Mouse (Mus musculus) hindbrain, embryonic 15.5 days (tissue): ENCODE measurements around the gene Fam206a. TPM values are rescaled to one million over a fixed set of nuclear protein-coding genes. Genes with fewer than 3 reads are reported as not detected.

Source experiments
- ATAC-seq: fragments of 200-750 bp; cut with Nextera tagmentation; 2 replicates; pipeline ENCODE4 v1.8.0; 2017; ENCODE audit warnings: low read depth, moderate number of reproducible peaks, moderate TSS enrichment; ENCODE audit not compliant: low FRiP score
- H3K27ac ChIP-seq: fragments of 300-500 bp; sonication (generic); replicated peaks from 2 replicates; pipeline ENCODE4 v1.5.1; 2015; ENCODE audit warnings: mild to moderate bottlenecking, inconsistent platforms
- H3K27me3 ChIP-seq: fragments of 300-500 bp; sonication (generic); 2 replicates; pipeline ENCODE4 v1.6.1; 2015; ENCODE audit warnings: control low read depth, inconsistent platforms
- H3K36me3 ChIP-seq: fragments of 300-500 bp; sonication (generic); 2 replicates; pipeline ENCODE4 v1.6.1; 2015; ENCODE audit warnings: control low read depth, inconsistent platforms
- H3K4me1 ChIP-seq: fragments of 300-500 bp; sonication (generic); replicated peaks from 2 replicates; pipeline ENCODE4 v1.6.1; 2015; ENCODE audit warnings: control low read depth, inconsistent platforms
- H3K4me2 ChIP-seq: fragments of 300-500 bp; sonication (generic); 2 replicates; pipeline ENCODE4 v1.6.1; 2015; ENCODE audit warnings: moderate library complexity, mild to moderate bottlenecking, inconsistent platforms
- H3K4me3 ChIP-seq: fragments of 300-500 bp; sonication (generic); 2 replicates; pipeline ENCODE4 v1.5.1; 2015; ENCODE audit warnings: mild to moderate bottlenecking, inconsistent platforms
- H3K9ac ChIP-seq: fragments of 300-500 bp; sonication (generic); 2 replicates; pipeline ENCODE4 v1.6.1; 2015; ENCODE audit warnings: inconsistent platforms
- H3K9me3 ChIP-seq: fragments of 300-500 bp; sonication (generic); 2 replicates; pipeline ENCODE4 v1.6.1; 2016; ENCODE audit warnings: control low read depth, inconsistent platforms
- WGBS: fragments of 180-500 bp; shearing (Covaris S2); methylation state at CpG from one replicate; pipeline ENCODE4 v1.1.7; 2015; 5-methylcytosine and 5-hydroxymethylcytosine counted together
- polyA plus RNA-seq: library from polyadenylated mRNA; unstranded; fragments of >200 nt; fragmentation: Nextera tagmentation; extraction: Ambion mirVana; gene quantifications from 2 replicates; pipeline ENCODE4 v1.2.1, GENCODE M21; 2015

Gene Fam206a
- polyA plus RNA-seq, result 15.6 and 16.0 TPM in 2 replicates

- Histone ChIP-seq H3K4me1 (peaks cover 28% of the 10 kb centered on the region), H3K27me3 (no peaks in the 10 kb centered on the region), H3K9me3 (no peaks in the 10 kb centered on the region), H3K4me3 (peak within 1 kb of the TSS; percentile 92), H3K4me2 (peak within 1 kb of the TSS; percentile 71), H3K27ac (peak within 1 kb of the TSS; percentile 95), H3K9ac (peak within 1 kb of the TSS; percentile 88), H3K36me3 (peaks cover 41% of the 10 kb centered on the region)
- peak; percentile 98 for ATAC-seq
- WGBS, result under 1% methylated on average over 72 of the region's 72 CpGs
Observed at GRCm38 (mm10) chr4:56801907-56802668, at the start of gene Fam206a, which contains the start of gene Elp1. Gene Fam206a (plus strand): TSS chr4:56802345. Gene Elp1 (minus strand): TSS chr4:56802331.

GRCm38 (mm10) chr4:56756021-56756420, 46.1 kb upstream of the Fam206a start:
- Histone ChIP-seq H3K27ac (no peak overlapping the region), H3K27me3 (no peaks in the 10 kb centered on the region), H3K36me3 (peaks cover 88% of the 10 kb centered on the region), H3K4me1 (no peaks in the 10 kb centered on the region), H3K4me3 (no peak overlapping the region), H3K9me3 (no peaks in the 10 kb centered on the region), H3K4me2 (no peak overlapping the region), H3K9ac (no peak overlapping the region)
- 95% methylated on average over 5 of the region's 5 CpGs for WGBS
- no peak for ATAC-seq

GRCm38 (mm10) chr4:56756966-56757600, 45.1 kb upstream of the Fam206a start:
- H3K4me1 ChIP-seq, result no peaks in the 10 kb centered on the region
- no peak overlapping the region for H3K4me3 ChIP-seq
- no peaks in the 10 kb centered on the region for H3K27me3 ChIP-seq
- no peak overlapping the region for H3K4me2 ChIP-seq
- ATAC-seq, result no peak
- no peak overlapping the region for H3K9ac ChIP-seq
- peaks cover 80% of the 10 kb centered on the region for H3K36me3 ChIP-seq
- no peaks in the 10 kb centered on the region for H3K9me3 ChIP-seq
- no peak overlapping the region for H3K27ac ChIP-seq
- 94% methylated on average over 10 of the region's 10 CpGs for WGBS

GRCm38 (mm10) chr4:56757693-56758092, 44.5 kb upstream of the Fam206a start:
- Histone ChIP-seq H3K9me3 (no peaks in the 10 kb centered on the region), H3K4me1 (no peaks in the 10 kb centered on the region), H3K27ac (no peak overlapping the region), H3K4me3 (no peak overlapping the region), H3K36me3 (peaks cover 81% of the 10 kb centered on the region), H3K27me3 (no peaks in the 10 kb centered on the region), H3K9ac (no peak overlapping the region), H3K4me2 (no peak overlapping the region)
- no peak for ATAC-seq
- 93% methylated on average over 1 of the region's 1 CpGs for WGBS

GRCm38 (mm10) chr4:56767861-56768284, 34.3 kb upstream of the Fam206a start:
- Histone ChIP-seq H3K9me3 (no peaks in the 10 kb centered on the region), H3K4me1 (no peaks in the 10 kb centered on the region), H3K4me2 (no peak overlapping the region), H3K27ac (no peak overlapping the region), H3K9ac (no peak overlapping the region), H3K4me3 (no peak overlapping the region), H3K36me3 (peaks cover 78% of the 10 kb centered on the region), H3K27me3 (no peaks in the 10 kb centered on the region)
- ATAC-seq, result no peak
- 74% methylated on average over 5 of the region's 5 CpGs for WGBS

- Histone ChIP-seq H3K9me3 (no peaks in the 10 kb centered on the region), H3K9ac (no peak overlapping the region), H3K4me2 (no peak overlapping the region), H3K36me3 (peaks cover 84% of the 10 kb centered on the region), H3K4me3 (no peak overlapping the region), H3K27ac (no peak overlapping the region), H3K27me3 (no peaks in the 10 kb centered on the region), H3K4me1 (no peaks in the 10 kb centered on the region)
- ATAC-seq, result no peak
- 94% methylated on average over 7 of the region's 7 CpGs for WGBS
Observed at GRCm38 (mm10) chr4:56768913-56769312, 33.2 kb upstream of the Fam206a start.

GRCm38 (mm10) chr4:56771065-56771464, 31.1 kb upstream of the Fam206a start:
- H3K4me3 ChIP-seq, result no peak overlapping the region
- H3K4me2 ChIP-seq, result no peak overlapping the region
- H3K27ac ChIP-seq, result no peak overlapping the region
- no peaks in the 10 kb centered on the region for H3K27me3 ChIP-seq
- H3K36me3 ChIP-seq, result peaks cover 89% of the 10 kb centered on the region
- WGBS, result 73% methylated on average over 1 of the region's 1 CpGs
- no peak overlapping the region for H3K9ac ChIP-seq
- no peaks in the 10 kb centered on the region for H3K4me1 ChIP-seq
- H3K9me3 ChIP-seq, result no peaks in the 10 kb centered on the region
- no peak for ATAC-seq

GRCm38 (mm10) chr4:56791373-56791772, 10.8 kb upstream of the Fam206a start:
- Histone ChIP-seq H3K4me2 (no peak overlapping the region), H3K4me3 (no peak overlapping the region), H3K9ac (no peak overlapping the region), H3K4me1 (no peaks in the 10 kb centered on the region), H3K36me3 (peaks cover 90% of the 10 kb centered on the region), H3K27ac (no peak overlapping the region), H3K27me3 (no peaks in the 10 kb centered on the region), H3K9me3 (no peaks in the 10 kb centered on the region)
- ATAC-seq, result no peak
- WGBS, result 43% methylated on average over 1 of the region's 1 CpGs

- Histone ChIP-seq H3K36me3 (peaks cover 40% of the 10 kb centered on the region), H3K4me2 (peak overlapping the region; percentile 71), H3K27me3 (no peaks in the 10 kb centered on the region), H3K27ac (peak overlapping the region; percentile 95), H3K4me1 (peaks cover 28% of the 10 kb centered on the region), H3K9me3 (no peaks in the 10 kb centered on the region), H3K9ac (peak overlapping the region; percentile 88), H3K4me3 (peak overlapping the region; percentile 92)
- no peak; the same call in 1 of the 2 replicates for ATAC-seq
- WGBS, result 1% methylated on average over 25 of the region's 25 CpGs
Observed at GRCm38 (mm10) chr4:56802669-56803150, 565 bp downstream of the Fam206a start.

GRCm38 (mm10) chr4:56809050-56809449, 6.9 kb downstream of the Fam206a start:
- WGBS, result 80% methylated on average over 4 of the region's 4 CpGs
- Histone ChIP-seq H3K36me3 (peaks cover 38% of the 10 kb centered on the region), H3K27me3 (no peaks in the 10 kb centered on the region), H3K9me3 (no peaks in the 10 kb centered on the region), H3K4me1 (peaks cover 3% of the 10 kb centered on the region), H3K4me2 (no peak overlapping the region), H3K27ac (no peak overlapping the region), H3K4me3 (no peak overlapping the region), H3K9ac (no peak overlapping the region)
- no peak for ATAC-seq

GRCm38 (mm10) chr4:56811642-56812041, 9.5 kb downstream of the Fam206a start:
- Histone ChIP-seq H3K4me3 (no peak overlapping the region), H3K27ac (no peak overlapping the region), H3K9ac (no peak overlapping the region), H3K27me3 (no peaks in the 10 kb centered on the region), H3K4me1 (no peaks in the 10 kb centered on the region), H3K36me3 (peaks cover 38% of the 10 kb centered on the region), H3K9me3 (no peaks in the 10 kb centered on the region), H3K4me2 (no peak overlapping the region)
- 63% methylated on average over 3 of the region's 3 CpGs for WGBS
- no peak for ATAC-seq

GRCm38 (mm10) chr4:56812096-56812495, 10.0 kb downstream of the Fam206a start:
- Histone ChIP-seq H3K9ac (no peak overlapping the region), H3K27ac (no peak overlapping the region), H3K36me3 (peaks cover 37% of the 10 kb centered on the region), H3K9me3 (no peaks in the 10 kb centered on the region), H3K4me3 (no peak overlapping the region), H3K4me2 (no peak overlapping the region), H3K27me3 (no peaks in the 10 kb centered on the region), H3K4me1 (no peaks in the 10 kb centered on the region)
- no peak for ATAC-seq
- WGBS, result 76% methylated on average over 4 of the region's 4 CpGs
